Mouse (Mus musculus) erythroblast, adult 5-6 weeks (primary cell): Measurements from ENCODE around the gene Rhot1. TPM values are rescaled to one million over a fixed set of nuclear protein-coding genes. Genes with fewer than 3 reads are reported as not detected.

Experiments
- ATAC-seq: replicated peaks from 2 replicates; pipeline ENCODE4 v1.8.0; 2016; ENCODE audit warnings: moderate number of reproducible peaks, mild to moderate bottlenecking, moderate TSS enrichment, inconsistent platforms; ENCODE audit not compliant: poor library complexity, low FRiP score, severe bottlenecking
- total RNA-seq, 2 experiments: library from RNA; stranded (forward) in 1 of 2; stranded (reverse) in 1 of 2; fragments of 150-400 nt in 1 of 2; fragments of 200-764, 138-1000 nt in 1 of 2; gene quantifications; 2 replicates each; pipeline versions ENCODE4 v1.2.3 to v1.2.4; 2015 to 2017; ENCODE audit warnings: low replicate concordance in 2 of 2

The Rhot1 gene
- total RNA-seq, 2 experiments from 2014 or later: 10.2 to 10.3 TPM

- ATAC-seq: no peak
Measured at GRCm38 (mm10) chr11:80275011-80275410, 66.2 kb downstream of the Rhot1 start.

- ATAC-seq: no peak
Measured at GRCm38 (mm10) chr11:80278054-80278453, 69.2 kb downstream of the Rhot1 start.

- ATAC-seq: no peak
Measured at GRCm38 (mm10) chr11:80283786-80284185, 75.0 kb downstream of the Rhot1 start.

- ATAC-seq: no peak
Measured at GRCm38 (mm10) chr11:80284641-80285040, 75.8 kb downstream of the Rhot1 start.

- ATAC-seq: peak; percentile 88
Measured at GRCm38 (mm10) chr11:80287150-80287549, 78.3 kb downstream of the Rhot1 start.

- ATAC-seq: no peak
Measured at GRCm38 (mm10) chr11:80289701-80290445, 81.1 kb downstream of the Rhot1 start.

- ATAC-seq: no peak
Measured at GRCm38 (mm10) chr11:80291004-80291403, 82.2 kb downstream of the Rhot1 start.

GRCm38 (mm10) chr11:80292463-80292862 lies 83.6 kb downstream of the Rhot1 start:
- ATAC-seq: no peak

GRCm38 (mm10) chr11:80295066-80295465 lies 86.2 kb downstream of the Rhot1 start:
- no peak for ATAC-seq

- ATAC-seq: no peak
Measured at GRCm38 (mm10) chr11:80295785-80296184, 87.0 kb downstream of the Rhot1 start.

GRCm38 (mm10) chr11:80299513-80300235 lies 90.9 kb downstream of the Rhot1 start:
- ATAC-seq: no peak

- ATAC-seq: no peak
Measured at GRCm38 (mm10) chr11:80300551-80301315, 91.9 kb downstream of the Rhot1 start, which contains the start of gene Rhbdl3. Rhbdl3 (plus strand) TSS chr11:80300912.

GRCm38 (mm10) chr11:80301316-80302045 lies 92.7 kb downstream of the Rhot1 start:
- ATAC-seq: no peak

- no peak for ATAC-seq
Measured at GRCm38 (mm10) chr11:80302046-80302390, 93.2 kb downstream of the Rhot1 start.

GRCm38 (mm10) chr11:80302536-80302935 lies 93.7 kb downstream of the Rhot1 start:
- ATAC-seq: no peak

- no peak for ATAC-seq
Measured at GRCm38 (mm10) chr11:80303746-80304145, 94.9 kb downstream of the Rhot1 start.

GRCm38 (mm10) chr11:80304846-80305245 lies 96.0 kb downstream of the Rhot1 start:
- no peak for ATAC-seq

GRCm38 (mm10) chr11:80308537-80308936 lies 99.7 kb downstream of the Rhot1 start:
- ATAC-seq: no peak

GRCm38 (mm10) chr11:80311271-80311670 lies 102.5 kb downstream of the Rhot1 start:
- no peak for ATAC-seq

GRCm38 (mm10) chr11:80312049-80312448 lies 103.2 kb downstream of the Rhot1 start:
- ATAC-seq: no peak
